Mouse (Mus musculus) liver, embryonic 16.5 days (tissue): ENCODE measurements around the gene DXBay18. TPM values are rescaled to one million over a fixed set of nuclear protein-coding genes. Genes with fewer than 3 reads are reported as not detected.
"Not testable (repeated sequence)": the region's sequence is repeated elsewhere in the genome, so short reads cannot be mapped to it uniquely, and the experiment has no call there.

ENCODE experiments used
- ATAC-seq: fragments of 200-750 bp; cut with Nextera tagmentation; 2 replicates; pipeline ENCODE4 v1.8.0; 2017; ENCODE audit warnings: low read depth, mild to moderate bottlenecking, moderate number of reproducible peaks, moderate library complexity
- H3K27ac ChIP-seq: fragments of 300-500 bp; sonication (generic); 2 replicates; pipeline ENCODE4 v1.5.1; 2014; ENCODE audit warnings: mild to moderate bottlenecking, low read length
- H3K27me3 ChIP-seq: fragments of 300-500 bp; sonication (generic); 2 replicates; pipeline ENCODE4 v1.6.1; 2014; ENCODE audit warnings: low read depth, low read length, mixed read lengths; ENCODE audit not compliant: control insufficient read depth, insufficient read depth
- H3K36me3 ChIP-seq: fragments of 300-500 bp; sonication (generic); 2 replicates; pipeline ENCODE4 v1.6.1; 2014; ENCODE audit warnings: mild to moderate bottlenecking; ENCODE audit not compliant: control insufficient read depth, insufficient read depth
- H3K4me1 ChIP-seq: fragments of 300-500 bp; sonication (generic); 2 replicates; pipeline ENCODE4 v1.6.1; 2014; ENCODE audit warnings: low read depth, low read length, mixed read lengths; ENCODE audit not compliant: control insufficient read depth
- H3K4me2 ChIP-seq: fragments of 300-500 bp; sonication (generic); 2 replicates; pipeline ENCODE4 v1.6.1; 2014; ENCODE audit warnings: low read depth, low read length, mixed read lengths
- H3K4me3 ChIP-seq: fragments of 300-500 bp; sonication (generic); 2 replicates; pipeline ENCODE4 v1.5.1; 2014; ENCODE audit warnings: low read depth, mild to moderate bottlenecking, low read length
- H3K9ac ChIP-seq: fragments of 300-500 bp; sonication (generic); 2 replicates; pipeline ENCODE4 v1.6.1; 2014; ENCODE audit warnings: low read depth, low read length
- H3K9me3 ChIP-seq: fragments of 300-500 bp; sonication (generic); replicated peaks from 2 replicates; pipeline ENCODE4 v1.6.1; 2016; ENCODE audit warnings: low read length; ENCODE audit not compliant: control insufficient read depth
- WGBS: fragments of 180-500 bp; shearing (Covaris S2); extraction: QIAGEN DNeasy Blood & Tissue Kit; methylation state at CpG from one replicate; pipeline ENCODE4 v1.1.7; 2014; ENCODE audit not compliant: insufficient replicate concordance; 5-methylcytosine and 5-hydroxymethylcytosine counted together
- polyA plus RNA-seq: library from polyadenylated mRNA; unstranded; fragments of >200 nt; fragmentation: Nextera tagmentation; extraction: Ambion mirVana; gene quantifications from 2 replicates; pipeline ENCODE4 v1.2.1, GENCODE M21; 2015

Gene DXBay18
- polyA plus RNA-seq: 0.25 and 0.53 TPM in 2 replicates

- not testable (repeated sequence) for H3K36me3 ChIP-seq, H3K4me1 ChIP-seq, H3K9me3 ChIP-seq, H3K4me2 ChIP-seq, ATAC-seq, H3K27ac ChIP-seq, H3K27me3 ChIP-seq, H3K9ac ChIP-seq, H3K4me3 ChIP-seq
- no CpG with 5 or more reads among the region's 7 CpGs for WGBS
These were observed at the start of gene DXBay18 for GRCm38 (mm10) chrX:73149350-73149749. DXBay18 (minus strand) TSS chrX:73149450.

DNA sequence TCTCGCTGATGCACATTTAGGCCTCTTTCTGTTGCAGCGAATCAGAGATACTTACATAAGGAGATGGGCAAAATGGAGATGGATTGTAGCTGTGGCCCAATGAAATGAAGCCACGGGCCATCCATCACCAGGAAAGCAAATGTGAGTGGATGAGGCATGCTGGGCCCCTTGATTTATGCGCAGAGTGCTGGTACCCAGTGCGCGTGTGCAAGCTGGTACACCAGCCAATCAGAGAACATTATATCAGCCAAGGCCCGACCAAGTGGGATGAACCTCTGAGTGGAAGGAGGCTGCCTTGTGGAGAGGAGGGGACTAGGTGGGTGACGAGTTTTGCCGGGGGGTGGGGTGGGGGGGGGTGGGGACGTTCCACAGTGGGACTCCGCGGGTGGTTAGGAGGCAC lies 42.7 kb upstream of the DXBay18 start, which contains the start of gene Xlr3b:
TSS of gene Xlr3b (plus strand) at position 274 of the 400 bp plus-strand sequence.
- ATAC-seq, H3K4me2 ChIP-seq, H3K9ac ChIP-seq, H3K27me3 ChIP-seq, H3K36me3 ChIP-seq, H3K4me1 ChIP-seq, H3K9me3 ChIP-seq, H3K27ac ChIP-seq, H3K4me3 ChIP-seq: not testable (repeated sequence)
- WGBS: 67% methylated on average over 11 of the region's 12 CpGs

DNA sequence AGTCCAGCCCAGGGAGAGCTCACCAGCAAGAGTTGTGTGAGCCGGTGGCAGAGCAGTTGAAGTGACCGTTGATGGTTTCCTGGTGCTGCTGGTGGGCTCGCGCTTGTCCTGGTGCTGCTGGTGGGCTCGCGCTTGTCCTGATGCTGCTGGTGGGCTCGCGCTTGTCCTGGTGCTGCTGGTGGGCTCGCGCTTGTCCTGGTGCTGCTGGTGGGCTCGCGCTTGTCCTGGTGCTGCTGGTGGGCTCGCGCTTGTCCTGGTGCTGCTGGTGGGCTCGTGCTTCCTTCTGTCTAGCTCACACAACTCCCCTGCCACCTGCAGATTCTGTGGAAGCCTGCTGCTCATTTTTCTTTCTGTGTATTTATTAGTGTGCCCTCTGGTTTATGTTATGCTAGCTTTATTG lies 27.6 kb upstream of the DXBay18 start, which contains the start of gene Spin2d:
TSS of gene Spin2d (minus strand) at position 101 of the 400 bp plus-strand sequence.
- H3K27me3 ChIP-seq, H3K4me2 ChIP-seq, ATAC-seq, H3K9me3 ChIP-seq, H3K4me3 ChIP-seq, H3K36me3 ChIP-seq, H3K27ac ChIP-seq, H3K9ac ChIP-seq, H3K4me1 ChIP-seq: not testable (repeated sequence)
- 77% methylated on average over 6 of the region's 15 CpGs for WGBS

GRCm38 (mm10) chrX:73148496-73148895 lies 754 bp downstream of the DXBay18 start, which contains the start of gene Xlr5b:
Xlr5b (plus strand) TSS chrX:73148796.
- not testable (repeated sequence) for H3K4me3 ChIP-seq, H3K9ac ChIP-seq, ATAC-seq

GRCm38 (mm10) chrX:73143218-73143618 lies 6.0 kb downstream of the DXBay18 start:
- H3K4me2 ChIP-seq, H3K9ac ChIP-seq, H3K27ac ChIP-seq, H3K9me3 ChIP-seq, H3K27me3 ChIP-seq, H3K4me1 ChIP-seq, H3K4me3 ChIP-seq, H3K36me3 ChIP-seq: not testable (repeated sequence)
- no CpG with 5 or more reads among the region's 7 CpGs for WGBS
- peak; percentile 63 for ATAC-seq

More at GRCm38 (mm10) chrX:73148496-73148895, 754 bp downstream of the DXBay18 start, which contains the start of gene Xlr5b:
- not testable (repeated sequence) for H3K4me1 ChIP-seq, H3K36me3 ChIP-seq, H3K27me3 ChIP-seq, H3K9me3 ChIP-seq, H3K27ac ChIP-seq, H3K4me2 ChIP-seq
- no CpG with 5 or more reads among the region's 20 CpGs for WGBS

DNA sequence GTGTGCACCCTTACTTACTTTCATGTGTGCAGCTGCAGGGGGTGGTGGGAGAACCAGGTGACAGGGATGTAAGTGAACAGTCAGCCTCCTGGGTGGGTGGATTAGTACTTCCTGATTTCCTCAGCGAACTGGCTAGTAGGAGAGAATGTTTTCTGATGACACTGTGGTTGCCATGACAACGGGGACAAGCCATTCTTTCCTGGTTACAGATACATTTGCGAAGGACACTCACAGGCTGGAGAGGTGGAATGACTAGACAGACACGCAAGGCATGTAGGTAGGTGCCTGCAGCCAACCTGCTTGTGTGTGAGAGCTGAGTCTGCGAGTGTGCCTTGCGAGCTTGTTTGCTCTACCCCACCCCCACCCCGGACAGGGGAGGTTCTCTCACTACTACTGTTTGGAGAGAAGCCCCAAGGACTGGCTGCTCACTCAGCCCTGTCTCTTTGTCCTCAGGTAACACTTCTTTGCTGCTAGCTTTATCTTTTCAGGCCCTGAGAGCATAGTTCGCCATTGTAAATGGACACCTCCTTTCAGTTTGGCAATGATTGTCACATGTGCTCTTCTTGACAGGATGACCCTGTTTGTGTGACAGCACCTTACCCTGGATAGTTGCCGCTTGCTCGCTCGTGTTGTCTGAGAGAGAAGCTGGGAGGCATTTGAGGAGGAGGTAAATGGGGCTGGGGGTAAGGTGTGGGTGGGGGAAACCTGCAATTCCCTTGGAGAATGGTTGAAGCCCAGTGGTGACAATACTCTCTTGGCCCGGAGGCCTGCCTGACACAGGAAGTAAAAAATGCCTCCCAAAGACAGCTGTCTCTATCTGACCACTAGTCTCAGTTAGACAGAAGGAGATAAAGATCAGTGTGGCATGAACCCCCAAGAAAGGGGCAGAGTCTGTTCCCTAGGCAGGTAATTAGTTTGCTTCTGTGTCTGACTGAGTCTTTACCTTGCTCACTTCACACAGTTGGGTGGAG lies 26.1 kb downstream of the DXBay18 start:
- ATAC-seq: peak; percentile 59; the same call in 1 of the 2 replicates
- H3K4me1 ChIP-seq, H3K27me3 ChIP-seq, H3K9ac ChIP-seq, H3K4me3 ChIP-seq, H3K4me2 ChIP-seq, H3K27ac ChIP-seq, H3K9me3 ChIP-seq, H3K36me3 ChIP-seq: not testable (repeated sequence)
- WGBS: no CpG with 5 or more reads among the region's 12 CpGs

GRCm38 (mm10) chrX:73116747-73117146 lies 32.5 kb downstream of the DXBay18 start, which contains the start of gene Gm14685:
Gm14685 (plus strand) TSS chrX:73117047.
- no CpG with 5 or more reads among the region's 7 CpGs for WGBS
- H3K9me3 ChIP-seq, H3K27ac ChIP-seq, H3K27me3 ChIP-seq, H3K36me3 ChIP-seq, H3K4me1 ChIP-seq, ATAC-seq, H3K4me2 ChIP-seq, H3K4me3 ChIP-seq, H3K9ac ChIP-seq: not testable (repeated sequence)

GRCm38 (mm10) chrX:73096941-73097508 lies 52.2 kb downstream of the DXBay18 start, which contains the start of gene Xlr3a:
Xlr3a (minus strand) TSS chrX:73097095.
- H3K36me3 ChIP-seq, H3K27me3 ChIP-seq, ATAC-seq, H3K9me3 ChIP-seq, H3K4me3 ChIP-seq, H3K9ac ChIP-seq, H3K27ac ChIP-seq, H3K4me1 ChIP-seq, H3K4me2 ChIP-seq: not testable (repeated sequence)
- 59% methylated on average over 12 of the region's 13 CpGs for WGBS
